Mouse (Mus musculus): ENCODE results near the gene Olfr315.
"Not testable (repeated sequence)": the region's sequence is repeated elsewhere in the genome, so short reads cannot be mapped to it uniquely, and the experiment has no call there.

Olfr315 gene

GRCm38 (mm10) chr11:58772888-58773287 lies at the start of gene Olfr315:
Gene Olfr315, plus strand, starts transcription at chr11:58773188.
- no peak for DNase-seq (ENCODE audit: low spot score in 2 of 2)

- DNase-seq (ENCODE audit: low spot score in 2 of 2), result no peak
Measured at GRCm38 (mm10) chr11:58723914-58724313, 49.1 kb upstream of the Olfr315 start, which contains the start of gene Olfr318. Gene Olfr318, minus strand, starts transcription at chr11:58724014.

GRCm38 (mm10) chr11:58727896-58728650 lies 44.9 kb upstream of the Olfr315 start:
- DNase-seq (ENCODE audit: low spot score in 2 of 2), result not testable (repeated sequence)

- no peak for DNase-seq (ENCODE audit: low spot score in 2 of 2)
Measured at GRCm38 (mm10) chr11:58733372-58733771, 39.6 kb upstream of the Olfr315 start.

- DNase-seq (ENCODE audit: low spot score in 2 of 2), result no peak
Measured at GRCm38 (mm10) chr11:58738792-58739262, 34.2 kb upstream of the Olfr315 start, which contains the start of gene Olfr317. Gene Olfr317, minus strand, starts transcription at chr11:58739212.

- not testable (repeated sequence) for DNase-seq (ENCODE audit: low spot score in 2 of 2)
Measured at GRCm38 (mm10) chr11:58751096-58751495, 21.9 kb upstream of the Olfr315 start.

- DNase-seq (ENCODE audit: low spot score in 2 of 2), result no peak
Measured at GRCm38 (mm10) chr11:58752434-58752833, 20.6 kb upstream of the Olfr315 start, which contains the start of gene Olfr316. Gene Olfr316, plus strand, starts transcription at chr11:58752734.

GRCm38 (mm10) chr11:58782480-58783089 lies 9.6 kb downstream of the Olfr315 start, which contains the start of gene Olfr314:
Gene Olfr314, plus strand, starts transcription at chr11:58782952.
- DNase-seq (ENCODE audit: low spot score in 2 of 2), result no peak

GRCm38 (mm10) chr11:58784182-58784581 lies 11.2 kb downstream of the Olfr315 start:
- no peak for DNase-seq (ENCODE audit: low spot score in 2 of 2)

- peak; percentile 62 to 66 for DNase-seq (ENCODE audit: low spot score in 2 of 2)
Measured at GRCm38 (mm10) chr11:58787651-58788050, 14.7 kb downstream of the Olfr315 start.

- peak; percentile 16 to 35 for DNase-seq (ENCODE audit: low spot score in 2 of 2)
Measured at GRCm38 (mm10) chr11:58788346-58788745, 15.4 kb downstream of the Olfr315 start.

GRCm38 (mm10) chr11:58789532-58789931 lies 16.5 kb downstream of the Olfr315 start:
- DNase-seq (ENCODE audit: low spot score in 2 of 2), result no peak

GRCm38 (mm10) chr11:58790053-58790452 lies 17.1 kb downstream of the Olfr315 start:
- DNase-seq (ENCODE audit: low spot score in 2 of 2), result no peak

- DNase-seq (ENCODE audit: low spot score in 2 of 2), result no peak
Measured at GRCm38 (mm10) chr11:58790646-58791045, 17.7 kb downstream of the Olfr315 start.

DNA sequence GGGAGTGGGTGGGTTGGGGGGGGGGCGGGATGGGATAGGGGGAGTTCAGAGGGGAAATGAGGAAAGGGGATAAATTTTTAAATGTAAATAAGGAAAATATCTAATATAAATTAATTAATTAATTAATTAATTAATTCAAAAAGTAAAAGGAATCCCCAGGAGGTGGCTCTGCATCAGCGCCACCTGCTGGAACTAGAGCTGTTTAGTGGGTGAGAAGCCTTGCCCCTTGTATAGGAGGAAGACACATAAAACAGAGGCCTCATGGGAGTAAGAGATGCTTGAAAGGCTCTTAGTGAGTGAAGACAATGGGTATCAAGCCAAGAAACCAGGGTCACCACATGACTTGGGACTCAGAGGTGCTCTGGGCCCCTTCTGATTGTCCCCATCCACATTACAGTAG lies 22.9 kb downstream of the Olfr315 start:
- DNase-seq (ENCODE audit: low spot score in 2 of 2), result peak in 1 of 2 experiments; percentile 37

DNA sequence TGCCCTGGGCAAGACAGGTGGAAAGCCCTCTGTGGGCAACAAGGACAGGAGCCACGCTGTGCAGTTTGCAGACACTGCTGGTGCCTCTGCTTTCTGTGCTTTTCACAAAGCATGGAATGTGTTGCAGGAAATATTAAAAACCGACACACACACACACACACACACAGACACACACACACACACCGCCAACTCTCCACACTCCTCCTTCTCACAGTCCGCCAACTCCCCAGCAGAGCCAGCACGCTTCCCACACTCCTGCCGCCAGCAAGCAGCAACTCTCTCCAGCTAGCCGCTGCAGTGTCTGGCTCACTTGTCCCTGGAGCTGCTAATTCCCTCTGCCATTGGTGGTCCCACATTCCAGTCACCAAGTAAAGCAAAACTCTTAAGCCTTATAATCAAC lies 23.9 kb downstream of the Olfr315 start:
- DNase-seq (ENCODE audit: low spot score in 2 of 2), result no peak

DNA sequence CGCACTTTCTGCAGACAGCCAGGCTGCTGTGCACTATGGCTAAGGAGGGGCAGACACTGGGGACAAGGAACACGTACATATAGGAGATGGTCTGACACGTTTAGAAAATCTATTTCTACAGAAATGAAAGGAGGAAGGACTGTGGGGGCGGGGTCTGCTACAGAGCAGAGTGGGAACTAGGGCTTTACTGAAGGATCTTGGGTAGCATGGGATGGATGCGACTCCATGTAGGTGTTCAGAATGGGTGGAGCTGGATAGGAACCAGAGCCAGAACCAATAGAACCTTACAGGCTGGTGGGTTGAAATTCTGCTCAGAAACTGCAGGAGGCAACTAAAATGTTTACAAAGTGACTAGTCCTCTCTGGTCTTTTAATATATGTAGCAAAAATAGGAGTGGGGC lies 26.8 kb downstream of the Olfr315 start:
- no peak for DNase-seq (ENCODE audit: low spot score in 2 of 2)

DNA sequence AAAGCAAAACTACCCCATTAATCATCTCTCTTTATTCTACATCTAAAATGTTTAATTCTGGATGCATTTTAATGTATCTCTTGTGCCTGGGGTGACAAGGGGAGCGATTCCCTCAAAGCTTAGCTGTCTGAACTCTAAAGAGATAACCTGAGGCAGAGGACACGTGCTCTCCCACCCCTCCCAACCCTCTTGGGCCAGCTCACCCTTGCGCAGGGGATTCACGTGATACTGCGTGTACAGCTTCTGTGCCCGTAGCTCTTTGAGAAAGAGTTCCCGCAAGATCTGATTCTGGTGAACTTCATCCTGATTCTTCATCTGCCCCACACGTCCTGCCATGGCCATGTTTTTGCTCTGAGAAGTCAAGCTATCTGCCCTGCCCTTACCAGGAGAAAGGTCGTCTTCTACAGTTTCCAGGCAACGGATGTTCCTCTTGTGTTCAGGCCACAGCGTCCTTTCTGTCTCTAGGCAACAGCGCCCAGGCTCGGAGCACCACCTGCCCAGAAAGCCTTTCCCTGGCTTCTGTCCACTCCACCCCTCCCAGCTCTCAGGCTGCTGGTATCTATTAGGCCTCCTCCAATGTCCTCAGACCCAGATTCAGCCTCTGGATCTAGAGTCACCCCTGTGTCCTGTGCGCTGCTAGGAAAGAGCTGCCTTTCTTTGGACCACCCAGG lies 28.7 kb downstream of the Olfr315 start, which contains the start of gene Fam183b:
Gene Fam183b, minus strand, starts transcription at position 403 of the 671 bp plus-strand sequence.
- DNase-seq (ENCODE audit: low spot score in 2 of 2), result no peak

DNA sequence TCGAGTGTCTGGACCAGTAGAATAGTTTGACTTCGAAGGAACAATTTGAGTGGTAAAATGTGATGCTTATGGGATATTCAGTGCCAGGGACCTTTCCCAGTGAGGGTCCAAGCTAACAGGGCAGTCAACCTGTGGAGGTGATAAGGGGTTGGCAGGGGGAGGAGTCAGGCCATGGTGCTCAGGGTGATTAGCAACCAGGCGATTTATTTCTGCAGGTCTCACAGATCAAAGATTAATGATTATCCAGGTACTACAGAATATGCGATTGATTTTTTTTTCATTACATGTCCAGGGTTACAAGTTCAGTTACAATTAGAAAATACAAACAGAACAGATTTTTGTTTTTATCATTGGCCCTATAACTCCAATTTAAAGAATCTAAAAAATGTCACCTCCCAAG lies 30.9 kb downstream of the Olfr315 start:
- DNase-seq (ENCODE audit: low spot score in 2 of 2), result no peak

GRCm38 (mm10) chr11:58804393-58804792 lies 31.4 kb downstream of the Olfr315 start:
- DNase-seq (ENCODE audit: low spot score in 2 of 2), result no peak

DNA sequence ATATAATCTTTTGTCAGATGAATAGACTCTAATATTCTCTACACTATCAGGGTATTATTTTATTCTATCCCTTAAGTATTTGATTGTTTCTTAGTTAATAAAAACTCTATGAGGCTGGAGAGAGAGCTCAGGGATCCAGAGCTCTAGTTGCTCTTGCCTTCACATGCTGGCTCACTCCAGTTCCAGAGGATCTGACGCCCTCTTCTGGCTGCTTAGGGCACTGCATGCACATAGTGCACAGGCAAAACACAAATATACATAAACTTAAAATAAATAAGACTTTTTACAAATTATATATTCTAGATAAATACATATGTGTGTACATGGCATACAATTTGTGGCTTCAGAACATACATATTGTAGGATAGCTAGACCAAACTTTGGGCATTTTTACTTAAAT lies 39.0 kb downstream of the Olfr315 start:
- DNase-seq (ENCODE audit: low spot score in 2 of 2), result no peak

DNA sequence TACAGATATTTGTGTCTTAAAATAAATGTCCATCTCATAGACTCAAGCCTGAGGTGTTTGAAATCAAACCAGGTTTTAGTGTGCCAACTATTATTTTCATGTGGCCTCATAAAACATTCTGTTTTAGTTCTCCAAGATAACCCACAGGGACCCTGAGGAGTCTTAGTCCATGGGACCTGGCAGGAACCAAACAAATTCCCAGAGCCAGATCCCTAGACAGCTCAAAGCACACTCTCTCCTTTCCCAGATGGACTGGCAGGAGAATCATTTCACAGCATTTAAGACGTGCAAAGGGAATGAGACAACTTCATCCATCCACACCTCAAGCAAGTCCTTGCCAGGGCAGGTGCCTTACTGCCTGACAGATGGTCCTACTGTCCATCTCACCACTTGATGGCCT lies 41.7 kb downstream of the Olfr315 start, which contains the start of gene Olfr313:
Gene Olfr313, plus strand, starts transcription at position 301 of the 400 bp plus-strand sequence.
- not testable (repeated sequence) for DNase-seq (ENCODE audit: low spot score in 2 of 2)
